Mouse (Mus musculus): Measurements from ENCODE around the gene Eml1. TPM values are rescaled to one million over a fixed set of nuclear protein-coding genes. Genes with fewer than 3 reads are reported as not detected.
A peak's percentile ranks its signal among the peaks of the same experiment; 100 is the strongest.

Gene Eml1
- 55.1 and 61.8 TPM in 2 replicates for polyA plus RNA-seq (2014; fragmentation: Nextera tagmentation; extraction: Ambion mirVana)

GRCm38 (mm10) chr12:108370596-108371428 lies at the start of gene Eml1:
Gene Eml1 (plus strand): TSS chr12:108370957.
- H3K4me1 ChIP-seq (replicated peaks; ENCODE audit: control insufficient read depth, insufficient read depth, low read length) = no peaks in the 10 kb centered on the region
- H3K4me3 ChIP-seq (replicated peaks; ENCODE audit: low read length) = no peak within 1 kb of the TSS
- no peak for ATAC-seq (ENCODE audit: low FRiP score)
- no peaks in the 10 kb centered on the region for H3K27me3 ChIP-seq (ENCODE audit: control insufficient read depth, insufficient read depth, low read length)
- H3K9me3 ChIP-seq (ENCODE audit: control insufficient read depth, low read length) = no peaks in the 10 kb centered on the region
- no peak within 1 kb of the TSS for H3K27ac ChIP-seq
- H3K4me2 ChIP-seq (replicated peaks) = no peak within 1 kb of the TSS
- no peak for DNase-seq (ENCODE audit: low spot score)
- H3K9ac ChIP-seq = no peak within 1 kb of the TSS
- no peaks in the 10 kb centered on the region for H3K36me3 ChIP-seq (replicated peaks; ENCODE audit: control insufficient read depth, insufficient read depth)
- 77% methylated on average over 19 of the region's 19 CpGs for WGBS

- H3K4me3 ChIP-seq (replicated peaks; ENCODE audit: low read length) = no peak overlapping the region
- no peak overlapping the region for H3K4me2 ChIP-seq (replicated peaks)
- H3K4me1 ChIP-seq (replicated peaks; ENCODE audit: control insufficient read depth, insufficient read depth, low read length) = peaks cover 8% of the 10 kb centered on the region; the same call in 1 of the 2 replicates
- ATAC-seq (ENCODE audit: low FRiP score) (no peak), DNase-seq (ENCODE audit: low spot score) (no peak)
- 40% methylated on average over 5 of the region's 5 CpGs for WGBS
- no peaks in the 10 kb centered on the region for H3K9me3 ChIP-seq (ENCODE audit: control insufficient read depth, low read length)
- H3K36me3 ChIP-seq (replicated peaks; ENCODE audit: control insufficient read depth, insufficient read depth) = no peaks in the 10 kb centered on the region
- H3K27me3 ChIP-seq (ENCODE audit: control insufficient read depth, insufficient read depth, low read length) = peaks cover 21% of the 10 kb centered on the region
- H3K9ac ChIP-seq = no peak overlapping the region
- no peak overlapping the region for H3K27ac ChIP-seq
Measured at GRCm38 (mm10) chr12:108326401-108326800, 44.4 kb upstream of the Eml1 start.

- peak; percentile 78 for DNase-seq (ENCODE audit: low spot score)
Measured at GRCm38 (mm10) chr12:108327889-108328491, 42.8 kb upstream of the Eml1 start.

GRCm38 (mm10) chr12:108333056-108333455 lies 37.7 kb upstream of the Eml1 start:
- Histone ChIP-seq H3K27me3 (ENCODE audit: control insufficient read depth, insufficient read depth, low read length) (peaks cover 8% of the 10 kb centered on the region; the same call in 1 of the 2 replicates), H3K27ac (0 out of 2 replicates have a peak overlapping the region, but pooled peaks have one; percentile 15), H3K36me3 (replicated peaks; ENCODE audit: control insufficient read depth, insufficient read depth) (no peaks in the 10 kb centered on the region), H3K4me1 (replicated peaks; ENCODE audit: control insufficient read depth, insufficient read depth, low read length) (peaks cover 11% of the 10 kb centered on the region), H3K9ac (peak overlapping the region; percentile 26; the same call in 1 of the 2 replicates), H3K4me2 (replicated peaks) (peak overlapping the region; percentile 92), H3K9me3 (ENCODE audit: control insufficient read depth, low read length) (no peaks in the 10 kb centered on the region), H3K4me3 (replicated peaks; ENCODE audit: low read length) (peak overlapping the region; percentile 72; the same call in 1 of the 2 replicates)
- DNase-seq (ENCODE audit: low spot score) = peak; percentile 81
- under 1% methylated on average over 16 of the region's 16 CpGs for WGBS
- no peak for ATAC-seq (ENCODE audit: low FRiP score)

More at GRCm38 (mm10) chr12:108327889-108328491, 42.8 kb upstream of the Eml1 start:
- Histone ChIP-seq H3K9ac (peak overlapping the region; percentile 73), H3K27ac (no peak overlapping the region), H3K36me3 (replicated peaks; ENCODE audit: control insufficient read depth, insufficient read depth) (no peaks in the 10 kb centered on the region), H3K9me3 (ENCODE audit: control insufficient read depth, low read length) (no peaks in the 10 kb centered on the region), H3K4me2 (replicated peaks) (peak overlapping the region; percentile 79), H3K4me1 (replicated peaks; ENCODE audit: control insufficient read depth, insufficient read depth, low read length) (peaks cover 8% of the 10 kb centered on the region), H3K27me3 (ENCODE audit: control insufficient read depth, insufficient read depth, low read length) (peaks cover 21% of the 10 kb centered on the region), H3K4me3 (replicated peaks; ENCODE audit: low read length) (peak overlapping the region; percentile 39)
- WGBS = 3% methylated on average over 62 of the region's 66 CpGs
- ATAC-seq (ENCODE audit: low FRiP score) = peak; percentile 64

GRCm38 (mm10) chr12:108333481-108333882 lies 37.3 kb upstream of the Eml1 start:
- Histone ChIP-seq H3K9me3 (ENCODE audit: control insufficient read depth, low read length) (no peaks in the 10 kb centered on the region), H3K36me3 (replicated peaks; ENCODE audit: control insufficient read depth, insufficient read depth) (no peaks in the 10 kb centered on the region), H3K4me2 (replicated peaks) (peak overlapping the region; percentile 92), H3K27me3 (ENCODE audit: control insufficient read depth, insufficient read depth, low read length) (peaks cover 7% of the 10 kb centered on the region; the same call in 1 of the 2 replicates), H3K4me1 (replicated peaks; ENCODE audit: control insufficient read depth, insufficient read depth, low read length) (peaks cover 11% of the 10 kb centered on the region), H3K9ac (peak overlapping the region; percentile 26; the same call in 1 of the 2 replicates), H3K4me3 (replicated peaks; ENCODE audit: low read length) (peak overlapping the region; percentile 72), H3K27ac (peak overlapping the region; percentile 15; the same call in 1 of the 2 replicates)
- 2% methylated on average over 22 of the region's 22 CpGs for WGBS
- DNase-seq (ENCODE audit: low spot score) (no peak), ATAC-seq (ENCODE audit: low FRiP score) (no peak; the same call in 1 of the 2 replicates)

- ATAC-seq (ENCODE audit: low FRiP score) (peak; percentile 94), DNase-seq (ENCODE audit: low spot score) (peak; percentile 98)
- H3K4me3 ChIP-seq (replicated peaks; ENCODE audit: low read length) = peak within 1 kb of the TSS; percentile 72
- under 1% methylated on average over 35 of the region's 56 CpGs for whole genome bisulfite sequencing
- H3K36me3 ChIP-seq (replicated peaks; ENCODE audit: control insufficient read depth, insufficient read depth) = no peaks in the 10 kb centered on the region
- peak within 1 kb of the TSS; percentile 64 for H3K9ac ChIP-seq
- H3K4me2 ChIP-seq (replicated peaks) = peak within 1 kb of the TSS; percentile 92
- peaks cover 11% of the 10 kb centered on the region for H3K4me1 ChIP-seq (replicated peaks; ENCODE audit: control insufficient read depth, insufficient read depth, low read length)
- H3K9me3 ChIP-seq (ENCODE audit: control insufficient read depth, low read length) = no peaks in the 10 kb centered on the region
- 0 out of 2 replicates have a peak, but pooled peaks cover 2% of the 10 kb centered on the region for H3K27me3 ChIP-seq (ENCODE audit: control insufficient read depth, insufficient read depth, low read length)
- peak within 1 kb of the TSS; percentile 15 for H3K27ac ChIP-seq
Measured at GRCm38 (mm10) chr12:108333895-108334445, 36.8 kb upstream of the Eml1 start, which contains the start of gene Cyp46a1. Gene Cyp46a1 (plus strand): TSS chr12:108334381.

GRCm38 (mm10) chr12:108334529-108334928 lies 36.2 kb upstream of the Eml1 start:
- no peak overlapping the region; the same call in 1 of the 2 replicates for H3K27ac ChIP-seq
- no peaks in the 10 kb centered on the region for H3K36me3 ChIP-seq (replicated peaks; ENCODE audit: control insufficient read depth, insufficient read depth)
- H3K9ac ChIP-seq = peak overlapping the region; percentile 64
- no peaks in the 10 kb centered on the region for H3K27me3 ChIP-seq (ENCODE audit: control insufficient read depth, insufficient read depth, low read length)
- DNase-seq (ENCODE audit: low spot score) (no peak), ATAC-seq (ENCODE audit: low FRiP score) (no peak; the same call in 1 of the 2 replicates)
- 1% methylated on average over 31 of the region's 32 CpGs for WGBS
- H3K4me3 ChIP-seq (replicated peaks; ENCODE audit: low read length) = peak overlapping the region; percentile 72
- no peaks in the 10 kb centered on the region for H3K9me3 ChIP-seq (ENCODE audit: control insufficient read depth, low read length)
- peaks cover 11% of the 10 kb centered on the region for H3K4me1 ChIP-seq (replicated peaks; ENCODE audit: control insufficient read depth, insufficient read depth, low read length)
- peak overlapping the region; percentile 92 for H3K4me2 ChIP-seq (replicated peaks)

- H3K4me1 ChIP-seq (replicated peaks; ENCODE audit: control insufficient read depth, insufficient read depth, low read length) = peaks cover 4% of the 10 kb centered on the region; the same call in 1 of the 2 replicates
- peak; percentile 65 for DNase-seq (ENCODE audit: low spot score)
- 32% methylated on average over 14 of the region's 14 CpGs for WGBS
- H3K9me3 ChIP-seq (ENCODE audit: control insufficient read depth, low read length) = no peaks in the 10 kb centered on the region
- H3K27ac ChIP-seq = no peak overlapping the region
- no peaks in the 10 kb centered on the region for H3K36me3 ChIP-seq (replicated peaks; ENCODE audit: control insufficient read depth, insufficient read depth)
- no peak overlapping the region for H3K4me3 ChIP-seq (replicated peaks; ENCODE audit: low read length)
- H3K4me2 ChIP-seq (replicated peaks) = no peak overlapping the region
- no peak for ATAC-seq (ENCODE audit: low FRiP score)
- no peak overlapping the region for H3K9ac ChIP-seq
- no peaks in the 10 kb centered on the region for H3K27me3 ChIP-seq (ENCODE audit: control insufficient read depth, insufficient read depth, low read length)
Measured at GRCm38 (mm10) chr12:108338572-108339190, 32.1 kb upstream of the Eml1 start.
